Mouse (Mus musculus): ENCODE results near the gene Actl7a. TPM values are rescaled to one million over a fixed set of nuclear protein-coding genes. Genes with fewer than 3 reads are reported as not detected.

Gene Actl7a
- not detected in 2 replicates for total RNA-seq (2021)
- long read RNA-seq, result 0 reads

- DNase-seq, result no peak
Observed at GRCm38 (mm10) chr4:56743363-56744195, at the start of gene Actl7a. Gene Actl7a (plus strand): TSS chr4:56743413.

DNA sequence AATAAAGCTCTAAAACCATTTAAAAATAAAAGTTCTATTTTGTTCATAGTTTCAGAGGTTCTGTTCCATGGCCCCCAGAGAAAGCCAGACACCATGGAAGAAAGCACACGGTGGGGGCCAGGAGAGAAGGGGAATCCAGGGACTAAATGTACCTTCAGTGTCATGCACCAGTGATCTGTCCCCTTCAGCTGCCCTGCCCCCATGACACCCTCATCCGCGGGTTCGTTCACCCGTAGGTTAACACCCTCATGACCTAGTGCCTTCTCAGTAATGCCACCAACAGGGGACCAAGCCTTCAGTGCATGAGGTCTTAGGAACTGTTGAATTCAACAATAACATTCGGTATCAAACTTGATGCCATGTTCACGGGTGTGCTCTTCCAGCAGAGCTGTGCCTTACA lies 46.8 kb upstream of the Actl7a start:
- DNase-seq, result no peak

- no peak for DNase-seq
Observed at GRCm38 (mm10) chr4:56698671-56699070, 44.5 kb upstream of the Actl7a start.

DNA sequence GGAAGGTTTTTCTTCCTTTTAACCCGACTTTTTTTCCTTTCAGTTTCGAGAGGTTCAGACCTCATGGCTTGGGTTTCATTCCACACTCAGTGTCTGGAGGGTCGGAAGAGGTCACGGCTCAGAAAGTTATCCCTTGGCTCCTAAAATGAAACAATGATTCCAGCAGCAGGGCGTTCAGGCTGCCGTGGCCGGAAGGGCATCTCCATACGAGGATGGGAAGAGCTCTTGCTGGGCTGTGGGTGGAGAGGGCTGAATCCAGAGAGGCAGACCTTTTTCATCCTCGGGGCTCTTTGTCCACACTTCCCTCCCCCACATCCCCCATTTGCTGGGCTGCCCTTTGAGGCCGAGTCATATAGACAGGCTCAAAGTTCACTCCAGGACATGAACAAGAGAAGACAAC lies 41.0 kb upstream of the Actl7a start:
- no peak for DNase-seq

GRCm38 (mm10) chr4:56713155-56713554 lies 30.1 kb upstream of the Actl7a start:
- no peak for DNase-seq

- DNase-seq, result peak; percentile 33
Observed at GRCm38 (mm10) chr4:56716801-56717200, 26.4 kb upstream of the Actl7a start.

- DNase-seq, result no peak
Observed at GRCm38 (mm10) chr4:56717932-56718331, 25.3 kb upstream of the Actl7a start.

- no peak for DNase-seq
Observed at GRCm38 (mm10) chr4:56718573-56719442, 24.4 kb upstream of the Actl7a start.

DNA sequence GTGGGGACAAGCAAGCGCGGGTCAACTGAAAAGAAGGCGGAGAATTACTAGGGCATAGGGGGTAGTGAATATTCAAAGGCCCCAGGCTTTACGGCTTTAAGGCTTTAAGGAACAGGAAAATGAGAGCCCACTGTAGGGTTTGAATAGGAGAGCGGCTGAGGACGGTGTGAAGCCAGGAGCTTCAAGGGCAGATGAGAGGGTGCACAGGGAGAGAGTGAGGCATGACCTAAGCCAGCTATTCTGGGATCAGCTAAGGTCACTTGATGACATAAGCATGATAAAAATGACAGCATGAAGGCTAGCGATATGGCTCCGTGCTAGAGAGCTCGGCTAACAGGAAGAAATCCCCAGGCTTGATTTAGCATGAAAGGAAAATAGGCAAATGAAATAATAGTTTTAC lies 23.8 kb upstream of the Actl7a start:
- DNase-seq, result no peak

GRCm38 (mm10) chr4:56720403-56720802 lies 22.8 kb upstream of the Actl7a start:
- no peak for DNase-seq

DNA sequence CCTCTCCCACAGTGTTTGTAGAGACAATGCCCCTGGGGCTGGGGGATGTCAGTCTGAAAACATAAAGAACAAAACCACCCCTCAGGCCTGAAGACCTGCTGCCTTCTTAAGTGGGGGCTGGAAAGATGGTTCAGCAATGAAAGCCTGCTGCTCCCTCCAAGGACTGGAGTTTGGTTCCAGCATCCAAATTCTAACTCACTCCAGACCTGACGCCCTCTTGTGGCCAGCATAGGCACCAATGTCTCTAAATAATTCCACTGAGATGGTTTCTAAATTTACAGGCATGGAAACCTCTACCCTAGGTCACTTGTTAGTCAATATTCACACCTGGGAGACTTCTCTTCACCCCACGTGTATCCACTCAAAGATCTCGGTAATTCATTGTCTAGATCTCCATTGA lies 21.7 kb upstream of the Actl7a start:
- DNase-seq, result peak; percentile 35

DNA sequence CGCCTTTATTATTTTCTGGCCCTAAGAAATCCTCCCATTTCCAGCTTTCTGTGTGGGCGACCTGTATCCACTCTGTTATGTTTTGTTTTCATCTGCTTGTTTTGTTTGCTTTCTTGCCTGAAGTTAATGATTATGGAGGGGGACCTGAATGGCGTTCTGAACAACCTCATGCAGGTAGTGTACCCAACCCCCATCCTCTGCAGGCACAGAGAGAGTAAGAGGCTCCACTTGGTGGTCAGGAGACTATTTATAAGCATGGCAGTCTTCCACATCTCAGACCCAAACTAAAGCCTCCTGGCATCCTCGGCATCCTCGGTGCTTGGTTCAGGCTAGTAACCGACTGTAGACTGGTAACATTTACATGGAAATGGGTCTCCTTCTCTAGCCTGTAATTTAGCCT lies 20.9 kb upstream of the Actl7a start:
- DNase-seq, result no peak

DNA sequence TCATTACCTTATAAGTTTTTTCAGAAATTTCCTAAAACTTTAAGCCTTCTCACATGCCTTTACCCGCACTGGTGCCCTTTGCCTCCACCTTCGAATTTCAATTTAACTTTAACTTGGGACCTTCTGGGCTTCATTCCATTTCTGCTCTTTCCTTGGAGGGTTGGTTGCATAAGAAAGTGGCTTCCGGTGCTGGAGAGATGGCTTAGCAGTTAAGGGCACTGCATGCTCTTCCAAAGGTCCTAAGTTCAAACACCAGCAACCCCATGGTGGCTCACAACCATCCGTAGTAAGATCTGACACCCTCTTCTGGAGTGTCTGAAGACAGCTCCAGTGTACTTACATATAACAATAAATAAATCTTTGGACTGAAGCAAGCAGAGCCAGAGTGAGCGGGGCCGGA lies 20.0 kb upstream of the Actl7a start:
- no peak for DNase-seq

- no peak for DNase-seq
Observed at GRCm38 (mm10) chr4:56725839-56726238, 17.4 kb upstream of the Actl7a start.

DNA sequence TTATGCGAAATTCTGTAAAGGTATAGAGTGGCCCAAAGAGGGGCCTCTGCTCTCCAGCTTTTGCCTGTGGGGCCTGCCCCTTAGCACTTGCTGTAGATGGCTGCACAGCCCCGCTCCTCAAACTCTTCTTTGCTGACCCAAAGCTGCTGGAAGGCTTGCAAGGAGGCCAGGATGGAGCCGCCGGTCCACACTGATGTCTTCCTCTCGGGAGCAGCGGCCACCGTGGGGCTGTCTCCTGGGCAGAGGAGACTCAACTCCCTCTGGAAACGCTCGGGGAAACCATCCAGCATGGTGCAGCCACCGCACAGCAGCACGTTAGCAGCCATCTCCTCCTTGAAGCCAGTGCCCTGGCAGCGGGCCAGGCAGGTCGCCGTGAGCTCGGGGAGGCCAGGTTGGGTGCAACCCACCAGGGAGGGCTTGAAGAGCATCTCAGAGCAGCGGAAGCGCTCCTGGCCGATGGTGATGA lies 3.2 kb upstream of the Actl7a start, which contains the start of gene Gm26657:
TSS of gene Gm26657 (plus strand) at position 51 of the 466 bp plus-strand sequence.
- DNase-seq, result no peak

DNA sequence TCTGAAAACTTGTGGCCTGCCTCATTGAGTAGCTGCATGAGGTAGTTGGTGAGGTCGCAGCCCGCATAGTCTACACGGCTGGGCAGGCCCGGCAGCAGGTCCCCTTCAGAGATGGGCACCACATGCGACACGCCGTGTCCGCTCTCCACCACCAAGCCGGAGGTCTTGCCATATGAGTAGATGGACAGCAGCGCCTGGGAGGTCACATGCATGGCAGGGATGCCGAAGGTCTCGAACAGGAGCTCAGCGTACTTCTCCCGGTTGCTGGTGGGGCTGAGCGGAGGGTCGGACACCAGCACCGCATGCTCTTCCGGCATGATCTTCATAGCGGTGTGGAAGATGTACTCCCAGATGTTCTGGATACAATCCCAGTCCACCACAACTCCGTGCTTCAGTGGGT lies 2.6 kb upstream of the Actl7a start:
- no peak for DNase-seq

GRCm38 (mm10) chr4:56741041-56741493 lies 2.1 kb upstream of the Actl7a start, which contains the start of gene Actl7b:
Gene Actl7b (minus strand): TSS chr4:56741443.
- no peak for DNase-seq

- DNase-seq, result no peak
Observed at GRCm38 (mm10) chr4:56742698-56743097, 515 bp upstream of the Actl7a start.

DNA sequence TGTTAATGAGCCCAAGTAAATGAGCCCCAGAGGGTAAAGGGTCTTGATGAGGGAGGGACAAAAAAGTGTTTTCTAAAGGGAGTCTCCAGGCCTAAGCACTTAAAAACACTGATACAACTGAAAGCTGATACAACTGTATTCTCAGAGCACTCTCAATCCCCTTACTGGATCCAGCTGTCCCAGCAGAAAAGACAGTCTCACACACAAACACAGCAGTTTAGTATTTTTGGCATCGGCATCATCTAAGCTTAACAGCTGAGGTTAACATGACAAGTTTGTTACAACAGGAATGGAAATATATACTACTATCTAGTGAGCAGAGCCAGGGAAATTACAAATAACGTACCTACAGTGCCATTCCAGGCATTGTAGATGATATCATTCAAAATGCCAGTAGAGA lies 3.1 kb downstream of the Actl7a start:
- DNase-seq, result no peak

GRCm38 (mm10) chr4:56747456-56747855 lies 4.2 kb downstream of the Actl7a start:
- no peak for DNase-seq

- no peak for DNase-seq
Observed at GRCm38 (mm10) chr4:56756021-56756420, 12.8 kb downstream of the Actl7a start.

DNA sequence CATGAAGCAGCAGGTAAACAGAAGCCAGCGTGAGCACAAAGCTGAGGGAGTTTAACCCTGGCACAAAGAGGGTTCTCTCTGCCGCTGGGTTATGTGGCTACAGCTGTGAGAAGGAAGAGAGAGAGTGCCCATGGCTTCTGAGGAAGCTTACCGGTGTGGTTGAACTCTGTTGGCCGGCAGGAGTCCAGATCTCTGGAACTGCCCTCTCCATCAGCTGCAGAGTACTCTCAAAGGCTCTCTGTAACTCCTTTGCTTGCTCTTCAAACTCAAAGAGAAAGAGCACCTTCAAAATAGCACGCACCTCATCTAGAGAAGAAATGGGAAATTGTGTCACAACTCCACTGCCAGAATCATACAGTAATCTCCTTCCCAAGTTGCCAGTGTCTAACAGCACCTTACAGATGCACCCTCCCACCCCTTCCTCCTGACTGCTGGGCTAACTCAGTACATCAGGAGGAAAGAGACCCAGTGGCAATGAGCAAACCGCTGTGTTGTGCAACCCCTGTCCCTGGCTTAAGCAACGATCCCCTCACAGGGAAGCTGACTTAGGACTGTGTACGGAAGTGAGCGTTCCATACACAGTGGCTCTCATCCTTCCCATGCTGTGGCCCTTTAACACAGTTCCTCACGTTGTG lies 13.9 kb downstream of the Actl7a start:
- DNase-seq, result no peak
